Mouse (Mus musculus) 416B (cell line): ENCODE results near the gene Glcci1.
A peak's percentile ranks its signal among the peaks of the same experiment; 100 is the strongest.

ENCODE experiments used
- DNase-seq: peaks from one replicate; pipeline ENCODE4 v3.0.0; 2011; ENCODE audit warnings: low read depth

The Glcci1 gene

DNA sequence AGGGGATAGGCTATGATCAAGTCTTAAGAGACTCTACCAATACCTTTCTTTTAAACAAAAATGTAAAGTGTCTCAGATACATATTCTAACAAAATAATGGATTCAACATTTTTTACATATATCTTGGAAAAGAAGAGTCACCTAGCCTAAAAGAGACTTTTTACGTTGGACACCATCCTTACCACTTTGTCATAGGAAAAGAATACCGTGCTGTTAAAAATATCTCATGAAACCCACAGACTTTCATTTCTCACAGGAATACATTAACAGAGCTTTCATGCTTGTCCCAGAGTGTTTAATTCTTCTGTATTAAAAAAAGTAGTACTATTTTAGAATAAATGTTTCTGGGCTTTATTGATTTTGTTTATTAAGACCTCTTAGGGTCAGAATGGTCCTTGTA, 41.8 kb downstream of the Glcci1 start:
- DNase-seq: no peak

- DNase-seq: no peak
These were observed 47.6 kb downstream of the Glcci1 start for GRCm38 (mm10) chr6:8556849-8557571.

DNA sequence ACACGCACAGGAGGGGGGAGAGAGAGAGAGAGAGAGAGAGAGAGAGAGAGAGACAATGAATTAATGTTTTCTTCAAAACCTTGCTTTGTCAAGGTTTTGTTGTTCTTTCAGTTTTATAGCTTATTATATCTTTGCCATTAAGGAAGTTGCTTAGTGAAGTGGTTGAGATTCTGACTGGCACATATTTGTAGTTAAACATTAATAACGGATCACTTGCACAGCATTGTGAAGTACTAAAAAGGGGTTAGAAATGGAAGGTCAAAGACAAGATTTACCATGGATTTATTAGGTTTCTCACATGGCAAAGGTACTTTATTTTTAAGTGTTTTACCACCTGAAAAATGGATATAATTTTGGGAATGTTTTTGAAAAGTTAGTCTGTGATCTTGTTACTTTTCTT, 51.3 kb downstream of the Glcci1 start:
- DNase-seq: no peak

- no peak for DNase-seq
These were observed 73.0 kb downstream of the Glcci1 start for GRCm38 (mm10) chr6:8582377-8582776.

GRCm38 (mm10) chr6:8583892-8584291, 74.5 kb downstream of the Glcci1 start:
- DNase-seq: peak; percentile 51

DNA sequence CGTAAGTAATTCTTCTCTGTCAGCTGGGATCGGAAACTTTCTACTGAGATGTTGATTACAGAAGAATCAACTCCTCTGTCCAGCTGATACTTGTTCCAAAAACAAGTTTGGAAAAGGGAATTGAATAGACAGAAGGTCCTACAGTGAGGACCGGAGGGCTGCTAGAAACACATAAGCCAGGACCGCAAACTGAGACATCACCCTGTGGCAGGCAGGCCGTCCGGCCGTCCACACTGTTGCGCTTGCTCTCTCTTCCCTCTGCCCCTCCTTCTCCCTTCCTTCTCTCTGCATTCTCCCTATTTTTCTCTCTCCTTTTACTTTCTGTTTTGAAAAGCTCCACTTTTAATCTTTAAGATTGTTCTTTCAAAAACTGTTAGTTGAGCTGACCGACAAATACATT, 82.3 kb downstream of the Glcci1 start:
- no peak for DNase-seq

GRCm38 (mm10) chr6:8617369-8617768, 108.0 kb downstream of the Glcci1 start:
- no peak for DNase-seq

GRCm38 (mm10) chr6:8619582-8620350, 110.4 kb downstream of the Glcci1 start:
- no peak for DNase-seq

GRCm38 (mm10) chr6:8623045-8623444, 113.6 kb downstream of the Glcci1 start:
- DNase-seq: peak; percentile 88

DNA sequence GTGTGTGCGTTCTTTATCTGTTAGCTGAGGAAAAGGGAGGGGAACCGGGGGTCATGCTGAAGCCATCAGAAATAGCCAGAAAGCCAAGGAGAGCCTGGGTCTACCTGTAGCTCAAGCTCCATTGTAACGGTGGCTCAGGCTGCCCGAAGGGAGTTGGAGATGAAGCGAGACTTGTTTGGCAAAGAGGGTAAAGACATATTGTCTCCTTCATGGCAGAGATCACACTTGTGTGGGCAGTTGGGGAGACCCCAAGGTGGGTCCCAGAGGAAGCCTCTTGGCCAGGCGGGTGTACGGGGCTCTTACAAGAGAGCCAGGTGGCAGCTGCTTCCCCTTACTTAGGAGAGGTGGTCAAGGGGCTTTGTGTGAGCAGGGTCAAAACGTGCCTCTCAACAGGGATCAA, 118.8 kb downstream of the Glcci1 start:
- no peak for DNase-seq

- no peak for DNase-seq
These were observed 119.4 kb downstream of the Glcci1 start for GRCm38 (mm10) chr6:8628715-8629267.

DNA sequence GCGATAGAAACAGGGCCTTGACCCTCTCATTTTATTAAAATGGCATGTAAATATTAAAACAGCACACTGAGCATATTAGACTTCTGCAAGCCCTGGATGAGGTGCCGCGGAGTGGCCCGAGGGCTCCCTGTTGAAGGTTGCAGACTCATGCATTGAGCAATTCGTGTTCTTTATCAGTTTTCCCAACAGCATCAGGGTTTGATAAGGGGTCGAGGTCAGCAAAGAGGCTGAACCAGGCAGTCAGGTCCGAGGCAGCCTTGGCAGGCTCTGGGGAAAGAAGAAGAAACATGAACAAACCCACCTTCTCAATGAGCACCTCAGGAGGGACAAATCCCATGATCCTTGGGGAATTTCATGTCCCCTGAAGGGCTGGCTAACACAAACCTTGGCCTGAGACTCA, 121.1 kb downstream of the Glcci1 start:
- DNase-seq: peak; percentile 50

GRCm38 (mm10) chr6:8631362-8631761, 122.0 kb downstream of the Glcci1 start:
- no peak for DNase-seq

GRCm38 (mm10) chr6:8631986-8632632, 122.7 kb downstream of the Glcci1 start:
- DNase-seq: peak; percentile 60

- DNase-seq: peak; percentile 43
These were observed 123.3 kb downstream of the Glcci1 start for GRCm38 (mm10) chr6:8632701-8633100.

DNA sequence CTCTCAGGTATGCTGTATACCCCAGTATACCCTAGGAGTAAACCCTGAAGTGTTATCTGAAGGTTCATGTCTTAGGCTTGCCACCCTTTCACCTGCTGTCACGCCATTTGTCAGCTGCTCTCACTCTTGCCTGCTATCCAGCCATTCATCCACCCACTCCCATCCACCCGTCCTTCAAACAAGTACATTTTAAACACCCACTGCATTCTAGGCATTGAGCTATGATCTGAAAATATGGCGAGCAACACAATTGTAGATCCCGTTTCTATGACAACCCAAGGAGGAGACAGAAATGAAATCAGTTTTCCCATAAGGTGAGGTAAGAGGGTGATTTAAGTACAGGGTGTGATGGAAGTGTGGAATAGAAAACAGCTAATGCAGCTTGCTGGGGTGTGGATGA, 128.7 kb downstream of the Glcci1 start:
- DNase-seq: no peak

DNA sequence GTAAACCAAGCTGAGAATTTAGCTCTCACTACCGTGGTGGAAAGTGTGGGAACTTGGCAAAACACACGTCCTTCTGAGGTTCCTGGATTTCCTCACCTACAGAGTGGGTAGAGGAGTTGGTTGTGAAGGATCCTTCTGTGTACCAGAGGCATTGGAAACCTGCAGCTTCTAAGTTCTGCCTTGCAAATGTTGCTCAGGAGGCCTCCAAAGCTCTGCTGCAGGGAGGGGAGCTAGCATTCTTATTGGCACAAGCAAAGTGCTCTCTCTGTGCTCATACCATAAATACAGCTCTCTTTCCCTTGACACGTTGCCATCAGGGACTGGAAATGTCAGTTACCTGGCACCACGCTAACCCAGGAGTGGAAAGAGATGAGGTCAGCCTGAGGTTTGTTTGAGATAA, 129.5 kb downstream of the Glcci1 start:
- DNase-seq: no peak

GRCm38 (mm10) chr6:8639526-8639925, 130.1 kb downstream of the Glcci1 start:
- peak; percentile 15 for DNase-seq

DNA sequence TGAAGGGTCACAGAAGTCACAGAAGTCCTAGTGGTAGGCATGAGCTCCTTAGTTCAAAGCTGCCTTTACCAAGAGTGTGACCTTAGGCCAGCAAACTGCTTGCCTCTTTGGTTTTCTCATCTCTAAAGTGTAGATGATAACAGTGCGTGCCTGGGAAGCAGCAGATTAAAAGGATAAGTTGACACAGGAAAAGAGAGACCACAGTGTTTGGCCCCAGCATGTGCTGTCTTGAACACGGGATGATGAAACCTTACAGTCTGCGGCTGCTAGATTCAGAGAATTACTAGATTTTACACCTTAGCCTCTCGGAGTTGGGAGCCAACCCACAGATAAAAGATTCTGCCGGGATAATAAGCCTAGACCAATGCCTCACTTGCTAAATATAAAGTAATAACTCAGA, 131.5 kb downstream of the Glcci1 start:
- DNase-seq: peak; percentile 31

- no peak for DNase-seq
These were observed 135.3 kb downstream of the Glcci1 start for GRCm38 (mm10) chr6:8644703-8645102.

DNA sequence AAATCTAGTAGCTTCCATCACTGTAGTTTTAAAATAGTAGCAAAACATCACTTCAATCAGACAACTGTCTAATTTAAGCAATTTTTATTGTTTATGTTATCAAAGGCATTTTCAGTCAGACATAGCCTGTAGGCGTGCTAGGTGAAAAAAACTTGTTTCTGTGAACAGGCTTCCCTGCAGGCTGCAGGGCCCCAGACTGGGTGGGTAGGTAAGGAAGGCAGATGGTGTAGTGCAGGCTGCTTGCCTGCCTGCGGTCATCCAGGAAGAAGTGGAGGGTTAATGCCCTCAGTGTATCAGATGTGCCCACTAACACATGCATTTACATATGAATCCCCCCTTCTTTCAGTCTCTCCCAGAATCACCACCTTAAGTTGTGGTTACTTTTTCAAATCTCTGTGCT, 136.3 kb downstream of the Glcci1 start:
- DNase-seq: no peak
